Mouse (Mus musculus) intestine, postnatal 0 days (tissue): ENCODE results near the gene Saysd1. TPM values are rescaled to one million over a fixed set of nuclear protein-coding genes. Genes with fewer than 3 reads are reported as not detected.

Experiments used
- ATAC-seq: fragments of 200-750 bp; cut with Nextera tagmentation; 2 replicates; pipeline ENCODE4 v1.8.0; 2017; ENCODE audit warnings: mild to moderate bottlenecking, moderate TSS enrichment, moderate library complexity
- H3K27ac ChIP-seq: fragments of 300-500 bp; sonication (generic); 2 replicates; pipeline ENCODE4 v1.5.1; 2014; ENCODE audit warnings: mild to moderate bottlenecking, low read depth, low read length, moderate library complexity
- H3K27me3 ChIP-seq: fragments of 300-500 bp; sonication (generic); replicated peaks from 2 replicates; pipeline ENCODE4 v1.6.1; 2014; ENCODE audit warnings: low read length, mixed read lengths; ENCODE audit not compliant: control insufficient read depth, insufficient read depth
- H3K36me3 ChIP-seq: fragments of 300-500 bp; sonication (generic); 2 replicates; pipeline ENCODE4 v1.6.1; 2014; ENCODE audit warnings: mild to moderate bottlenecking, moderate library complexity; ENCODE audit not compliant: control insufficient read depth, insufficient read depth
- H3K4me1 ChIP-seq: fragments of 300-500 bp; sonication (generic); replicated peaks from 2 replicates; pipeline ENCODE4 v1.6.1; 2014; ENCODE audit warnings: antibody characterized with exemption, low read length, mixed read lengths; ENCODE audit not compliant: control insufficient read depth, insufficient read depth
- H3K4me2 ChIP-seq: fragments of 300-500 bp; sonication (generic); replicated peaks from 2 replicates; pipeline ENCODE4 v1.6.1; 2014; ENCODE audit warnings: low read depth, mild to moderate bottlenecking, moderate library complexity
- H3K4me3 ChIP-seq: fragments of 300-500 bp; sonication (generic); 2 replicates; pipeline ENCODE4 v1.5.1; 2014; ENCODE audit warnings: low read depth, low read length
- H3K9ac ChIP-seq: fragments of 300-500 bp; sonication (generic); 2 replicates; pipeline ENCODE4 v1.6.1; 2014; ENCODE audit warnings: mild to moderate bottlenecking, low read depth, low read length
- H3K9me3 ChIP-seq: fragments of 300-500 bp; sonication (generic); 2 replicates; pipeline ENCODE4 v1.6.1; 2016; ENCODE audit warnings: mixed run types; ENCODE audit not compliant: control insufficient read depth
- CTCF ChIP-seq: sonication (generic); IDR thresholded peaks from 2 replicates; pipeline ENCODE4 v1.5.1; 2016; ENCODE audit warnings: low read depth, mild to moderate bottlenecking, control low read depth, antibody characterized with exemption, moderate library complexity
- WGBS: fragments of 180-500 bp; shearing (Covaris S2); extraction: QIAGEN DNeasy Blood & Tissue Kit; methylation state at CpG from one replicate; pipeline ENCODE4 v1.1.7; 2014; 5-methylcytosine and 5-hydroxymethylcytosine counted together
- polyA plus RNA-seq: library from polyadenylated mRNA; unstranded; fragments of >200 nt; fragmentation: Nextera tagmentation; extraction: Ambion mirVana; gene quantifications from 2 replicates; pipeline ENCODE4 v1.2.1, GENCODE M21; 2015

The Saysd1 gene
- polyA plus RNA-seq, 1 experiment from 2014 or later, result 55.6 TPM

- Histone ChIP-seq H3K4me1 (peaks cover 4% of the 10 kb centered on the region; the same call in 1 of the 2 replicates), H3K9ac (peak overlapping the region; percentile 67)
- no peak for TF ChIP-seq CTCF
These were observed 42.0 kb upstream of the Saysd1 start for GRCm38 (mm10) chr14:20180304-20180703.

GRCm38 (mm10) chr14:20179731-20180280, 41.5 kb upstream of the Saysd1 start:
- 0 out of 2 replicates have a peak, but pooled peaks have one; percentile 6 for TF ChIP-seq CTCF
- H3K9ac ChIP-seq, result peak overlapping the region; percentile 67; the same call in 1 of the 2 replicates
- peaks cover 4% of the 10 kb centered on the region; the same call in 1 of the 2 replicates for H3K4me1 ChIP-seq
- 57% methylated on average over 5 of the region's 5 CpGs for WGBS
- ATAC-seq, result no peak
- H3K27me3 ChIP-seq, result no peaks in the 10 kb centered on the region
- peak overlapping the region; percentile 91 for H3K4me2 ChIP-seq
- H3K4me3 ChIP-seq, result peak overlapping the region; percentile 69
- H3K36me3 ChIP-seq, result no peaks in the 10 kb centered on the region
- no peaks in the 10 kb centered on the region for H3K9me3 ChIP-seq
- no peak overlapping the region for H3K27ac ChIP-seq

More at GRCm38 (mm10) chr14:20180304-20180703, 42.0 kb upstream of the Saysd1 start:
- Histone ChIP-seq H3K27me3 (no peaks in the 10 kb centered on the region), H3K9me3 (no peaks in the 10 kb centered on the region), H3K27ac (peak overlapping the region; percentile 73), H3K4me3 (peak overlapping the region; percentile 69), H3K4me2 (peak overlapping the region; percentile 91), H3K36me3 (no peaks in the 10 kb centered on the region)
- ATAC-seq, result 0 out of 2 replicates have a peak, but pooled peaks have one; percentile 31
- 4% methylated on average over 6 of the region's 6 CpGs for WGBS

- no peaks in the 10 kb centered on the region for H3K9me3 ChIP-seq
- H3K4me2 ChIP-seq, result peak overlapping the region; percentile 91
- peak overlapping the region; percentile 69 for H3K4me3 ChIP-seq
- 58% methylated on average over 3 of the region's 3 CpGs for WGBS
- no peaks in the 10 kb centered on the region for H3K36me3 ChIP-seq
- TF ChIP-seq CTCF, result no peak
- H3K4me1 ChIP-seq, result peaks cover 4% of the 10 kb centered on the region; the same call in 1 of the 2 replicates
- no peak for ATAC-seq
- H3K27ac ChIP-seq, result no peak overlapping the region
- no peaks in the 10 kb centered on the region for H3K27me3 ChIP-seq
- no peak overlapping the region for H3K9ac ChIP-seq
These were observed 40.7 kb upstream of the Saysd1 start for GRCm38 (mm10) chr14:20179080-20179479.

- no peak for ATAC-seq
- Histone ChIP-seq H3K27me3 (no peaks in the 10 kb centered on the region), H3K27ac (no peak overlapping the region), H3K4me2 (peak overlapping the region; percentile 91), H3K9ac (peak overlapping the region; percentile 31; the same call in 1 of the 2 replicates), H3K36me3 (no peaks in the 10 kb centered on the region), H3K4me3 (peak overlapping the region; percentile 69; the same call in 1 of the 2 replicates), H3K9me3 (no peaks in the 10 kb centered on the region), H3K4me1 (peaks cover 4% of the 10 kb centered on the region; the same call in 1 of the 2 replicates)
- WGBS, result 28% methylated on average over 4 of the region's 4 CpGs
- no peak for TF ChIP-seq CTCF
These were observed 40.3 kb upstream of the Saysd1 start for GRCm38 (mm10) chr14:20178593-20178992.

GRCm38 (mm10) chr14:20177494-20178123, 39.3 kb upstream of the Saysd1 start:
- 55% methylated on average over 9 of the region's 9 CpGs for WGBS
- Histone ChIP-seq H3K9me3 (no peaks in the 10 kb centered on the region), H3K27ac (no peak overlapping the region), H3K4me3 (peak overlapping the region; percentile 12; the same call in 1 of the 2 replicates), H3K9ac (0 out of 2 replicates have a peak overlapping the region, but pooled peaks have one; percentile 31), H3K36me3 (no peaks in the 10 kb centered on the region), H3K27me3 (no peaks in the 10 kb centered on the region), H3K4me2 (peak overlapping the region; percentile 91), H3K4me1 (peaks cover 4% of the 10 kb centered on the region; the same call in 1 of the 2 replicates)
- no peak for ATAC-seq
- no peak for TF ChIP-seq CTCF

- 92% methylated on average over 4 of the region's 4 CpGs for WGBS
- Histone ChIP-seq H3K36me3 (no peaks in the 10 kb centered on the region), H3K4me1 (0 out of 2 replicates have a peak, but pooled peaks cover 4% of the 10 kb centered on the region), H3K27me3 (no peaks in the 10 kb centered on the region), H3K9me3 (no peaks in the 10 kb centered on the region), H3K9ac (no peak overlapping the region), H3K27ac (no peak overlapping the region), H3K4me2 (no peak overlapping the region), H3K4me3 (no peak overlapping the region)
- ATAC-seq, result no peak
- no peak for TF ChIP-seq CTCF
These were observed 37.4 kb upstream of the Saysd1 start for GRCm38 (mm10) chr14:20175705-20176104.
